Mouse (Mus musculus) thymus, adult 2 months (tissue): ENCODE results near the gene Olfr1095. TPM values are rescaled to one million over a fixed set of nuclear protein-coding genes. Genes with fewer than 3 reads are reported as not detected.

Source experiments
- DNase-seq: peaks from one replicate; pipeline ENCODE4 v3.0.0; 2021
- H3K27ac ChIP-seq: fragments of 200-500 bp; 2 replicates; pipeline ENCODE4 v1.5.1; 2012; ENCODE audit warnings: low read length, control low read depth; ENCODE audit not compliant: control insufficient read depth, insufficient read depth
- H3K27me3 ChIP-seq: fragments of 200-500 bp; 2 replicates; pipeline ENCODE4 v1.6.1; 2012; ENCODE audit warnings: mild to moderate bottlenecking, low read length, moderate library complexity, mixed read lengths; ENCODE audit not compliant: control insufficient read depth, insufficient read depth
- H3K36me3 ChIP-seq: fragments of 200-500 bp; 2 replicates; pipeline ENCODE4 v1.6.1; 2012; ENCODE audit warnings: mild to moderate bottlenecking, low read length, moderate library complexity; ENCODE audit not compliant: control insufficient read depth, insufficient read depth
- H3K4me1 ChIP-seq: fragments of 200-500 bp; replicated peaks from 2 replicates; pipeline ENCODE4 v1.6.1; 2012; ENCODE audit warnings: low read length; ENCODE audit not compliant: control insufficient read depth, insufficient read depth
- H3K4me3 ChIP-seq: fragments of 200-500 bp; 2 replicates; pipeline ENCODE4 v1.5.1; 2012; ENCODE audit warnings: mild to moderate bottlenecking, low read length, control low read depth, moderate library complexity; ENCODE audit not compliant: control insufficient read depth, insufficient read depth
- CTCF ChIP-seq: fragments of 200-500 bp; IDR thresholded peaks from 2 replicates; pipeline ENCODE4 v1.5.1; 2012; ENCODE audit warnings: mild to moderate bottlenecking, control low read depth, low read length, moderate library complexity, borderline replicate concordance; ENCODE audit not compliant: control insufficient read depth, poor library complexity, insufficient read depth; ENCODE audit errors: extremely low read depth
- POLR2A ChIP-seq: fragments of 200-500 bp; IDR thresholded peaks from 2 replicates; pipeline ENCODE4 v1.6.1; 2012; ENCODE audit warnings: mild to moderate bottlenecking, low read length, control low read depth, moderate library complexity; ENCODE audit not compliant: control insufficient read depth, poor library complexity, insufficient read depth; ENCODE audit errors: extremely low read depth
- WGBS: fragments of 180-500 bp; shearing (Covaris S2); methylation state at CpG from one replicate; pipeline ENCODE4 v1.1.7; 2018; 5-methylcytosine and 5-hydroxymethylcytosine counted together
- polyA plus RNA-seq: library from polyadenylated mRNA; depleted of rRNA; stranded (reverse); fragments of >200 nt; gene quantifications from 2 replicates; pipeline ENCODE4 v1.2.3, GENCODE M21; 2012; rRNA removed

The Olfr1095 gene
- not detected in 2 replicates for polyA plus RNA-seq

- H3K4me1 ChIP-seq: no peaks in the 10 kb centered on the region
- no peak within 1 kb of the TSS for H3K27ac ChIP-seq
- no peaks in the 10 kb centered on the region for H3K27me3 ChIP-seq
- TF ChIP-seq POLR2A: no peak
- TF ChIP-seq CTCF: no peak
- no peaks in the 10 kb centered on the region for H3K36me3 ChIP-seq
- no peak for DNase-seq
- 91% methylated on average over 3 of the region's 3 CpGs for WGBS
- no peak within 1 kb of the TSS for H3K4me3 ChIP-seq
Observed at GRCm38 (mm10) chr2:86851596-86851995, at the start of gene Olfr1095. Gene Olfr1095, minus strand, starts transcription at chr2:86851696.

DNA sequence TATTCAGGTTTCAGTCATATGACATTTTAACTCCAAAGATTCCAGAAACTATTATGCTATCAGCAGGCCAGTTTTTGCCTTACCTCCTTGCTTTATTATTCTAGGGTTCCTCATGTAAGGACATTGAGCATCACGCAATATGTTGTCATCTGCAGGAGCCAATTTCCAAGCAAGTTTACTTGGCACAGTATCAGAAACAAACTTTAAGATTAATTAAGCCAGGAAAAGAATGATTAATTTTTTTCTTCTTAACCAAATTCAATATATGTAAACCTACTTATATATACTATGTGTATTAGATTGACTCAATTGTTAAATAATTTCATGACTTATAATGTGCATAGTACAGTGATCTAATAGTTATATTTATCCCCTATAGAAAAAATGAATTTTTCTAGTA lies 40.6 kb upstream of the Olfr1095 start, which contains the start of gene Olfr1097:
Gene Olfr1097 (minus strand): TSS at position 101 of the 400 bp plus-strand sequence.
- H3K36me3 ChIP-seq: no peaks in the 10 kb centered on the region
- no peaks in the 10 kb centered on the region for H3K27me3 ChIP-seq
- no peaks in the 10 kb centered on the region for H3K4me1 ChIP-seq
- no peak within 1 kb of the TSS for H3K27ac ChIP-seq
- TF ChIP-seq POLR2A (no peak), CTCF (no peak)
- 98% methylated on average over 1 of the region's 1 CpGs for WGBS
- no peak for DNase-seq
- no peak within 1 kb of the TSS for H3K4me3 ChIP-seq

DNA sequence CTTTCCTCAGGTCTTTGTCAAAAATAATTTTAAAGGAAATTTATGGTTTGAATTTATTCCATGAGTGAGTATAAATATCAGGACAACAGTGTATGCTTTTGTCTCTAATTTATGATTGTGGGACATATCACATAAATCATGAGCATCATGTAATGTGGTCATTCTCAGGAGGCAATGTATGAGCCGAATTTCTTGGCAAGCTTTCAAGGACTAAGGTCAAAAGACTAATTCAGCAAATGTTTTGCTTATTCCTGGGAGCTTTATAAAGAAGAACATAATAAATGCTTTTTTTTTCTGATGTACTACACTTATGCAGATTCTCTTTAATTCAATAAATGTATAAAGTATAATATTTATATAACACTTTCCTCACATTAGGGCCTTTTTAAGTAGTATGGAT lies 23.2 kb upstream of the Olfr1095 start, which contains the start of gene Gm13723:
Gene Gm13723 (minus strand): TSS at position 101 of the 400 bp plus-strand sequence.
- H3K4me1 ChIP-seq: no peaks in the 10 kb centered on the region
- no peaks in the 10 kb centered on the region for H3K27me3 ChIP-seq
- WGBS: 64% methylated on average over 1 of the region's 1 CpGs
- no peak for DNase-seq
- no peak within 1 kb of the TSS for H3K27ac ChIP-seq
- no peak within 1 kb of the TSS for H3K4me3 ChIP-seq
- TF ChIP-seq CTCF: no peak
- no peak for TF ChIP-seq POLR2A
- no peaks in the 10 kb centered on the region for H3K36me3 ChIP-seq

GRCm38 (mm10) chr2:86824363-86824762 lies 27.1 kb downstream of the Olfr1095 start, which contains the start of gene Olfr1094:
Gene Olfr1094, plus strand, starts transcription at chr2:86824663.
- Histone ChIP-seq H3K27ac (no peak within 1 kb of the TSS), H3K4me3 (no peak within 1 kb of the TSS), H3K4me1 (no peaks in the 10 kb centered on the region), H3K36me3 (no peaks in the 10 kb centered on the region), H3K27me3 (no peaks in the 10 kb centered on the region)
- TF ChIP-seq POLR2A (no peak), CTCF (no peak)
- no peak for DNase-seq

GRCm38 (mm10) chr2:86809918-86810317 lies 41.6 kb downstream of the Olfr1095 start, which contains the start of gene Olfr141:
Gene Olfr141, minus strand, starts transcription at chr2:86810018.
- TF ChIP-seq POLR2A: no peak
- TF ChIP-seq CTCF: no peak
- DNase-seq: no peak
- Histone ChIP-seq H3K4me3 (no peak within 1 kb of the TSS), H3K27ac (no peak within 1 kb of the TSS), H3K36me3 (no peaks in the 10 kb centered on the region), H3K27me3 (no peaks in the 10 kb centered on the region), H3K4me1 (no peaks in the 10 kb centered on the region)

Other genes with a start within 250 kb of the Olfr1095 start
- gene Olfr1084, start 212.0 kb downstream of the Olfr1095 start, polyA plus RNA-seq: not detected in 2 replicates
- gene Olfr1085, start 189.7 kb downstream of the Olfr1095 start, polyA plus RNA-seq: not detected in 2 replicates
- gene Olfr1086, start 171.6 kb downstream of the Olfr1095 start, polyA plus RNA-seq: not detected in 2 replicates
- not detected in 2 replicates for gene Olfr1087, start 153.3 kb downstream of the Olfr1095 start, polyA plus RNA-seq
- gene Olfr1089, start 118.0 kb downstream of the Olfr1095 start, polyA plus RNA-seq: not detected in 2 replicates
- not detected in 2 replicates for gene Olfr1090, start 92.7 kb downstream of the Olfr1095 start, polyA plus RNA-seq
- gene Olfr1093, start 69.2 kb downstream of the Olfr1095 start, polyA plus RNA-seq: not detected in 2 replicates
- gene Olfr141, start 41.7 kb downstream of the Olfr1095 start, polyA plus RNA-seq: not detected in 2 replicates
- gene Olfr1094, start 27.0 kb downstream of the Olfr1095 start, polyA plus RNA-seq: not detected in 2 replicates
- not detected in 2 replicates for gene Gm13723, start 23.1 kb upstream of the Olfr1095 start, polyA plus RNA-seq
- gene Olfr1097, start 40.5 kb upstream of the Olfr1095 start, polyA plus RNA-seq: not detected in 2 replicates
- gene Olfr1098, start 72.8 kb upstream of the Olfr1095 start, polyA plus RNA-seq: not detected in 2 replicates
- gene Olfr1099, start 109.0 kb upstream of the Olfr1095 start, polyA plus RNA-seq: not detected in 2 replicates
- gene Olfr1100, start 128.3 kb upstream of the Olfr1095 start, polyA plus RNA-seq: not detected in 2 replicates
- gene Olfr1101, start 139.5 kb upstream of the Olfr1095 start, polyA plus RNA-seq: not detected in 2 replicates
- gene Olfr1102, start 146.7 kb upstream of the Olfr1095 start, polyA plus RNA-seq: not detected in 2 replicates
- not detected in 2 replicates for gene Olfr1104, start 175.4 kb upstream of the Olfr1095 start, polyA plus RNA-seq
- gene Olfr1105, start 184.8 kb upstream of the Olfr1095 start, polyA plus RNA-seq: not detected in 2 replicates
- gene Olfr1106, start 200.6 kb upstream of the Olfr1095 start, polyA plus RNA-seq: not detected in 2 replicates
- not detected in 2 replicates for gene Olfr1107, start 224.1 kb upstream of the Olfr1095 start, polyA plus RNA-seq
- gene Olfr1109, start 244.3 kb upstream of the Olfr1095 start, polyA plus RNA-seq: not detected in 2 replicates